Mouse (Mus musculus) ES-E14 (cell line): ENCODE results near the gene Cx3cr1.

ENCODE experiments used
- MAFK ChIP-seq: IDR thresholded peaks from 2 replicates; pipeline ENCODE4 v1.6.1; 2014; ENCODE audit warnings: mild to moderate bottlenecking, low read depth, low read length, inconsistent platforms; ENCODE audit not compliant: insufficient read depth
- ZC3H11A ChIP-seq: IDR thresholded peaks from 2 replicates; pipeline ENCODE4 v1.6.1; 2012; ENCODE audit warnings: low read depth, mild to moderate bottlenecking, inconsistent platforms, low read length, borderline replicate concordance

GRCm38 (mm10) chr9:119993092-119993844, 76.4 kb downstream of the Cx3cr1 start:
- TF ChIP-seq MAFK (no peak), ZC3H11A (no peak)
